Mouse (Mus musculus): ENCODE data around the gene Ssbp3. TPM values are rescaled to one million over a fixed set of nuclear protein-coding genes. Genes with fewer than 3 reads are reported as not detected.

Ssbp3 gene
- polyA plus RNA-seq, 1 experiment = not detected

DNA sequence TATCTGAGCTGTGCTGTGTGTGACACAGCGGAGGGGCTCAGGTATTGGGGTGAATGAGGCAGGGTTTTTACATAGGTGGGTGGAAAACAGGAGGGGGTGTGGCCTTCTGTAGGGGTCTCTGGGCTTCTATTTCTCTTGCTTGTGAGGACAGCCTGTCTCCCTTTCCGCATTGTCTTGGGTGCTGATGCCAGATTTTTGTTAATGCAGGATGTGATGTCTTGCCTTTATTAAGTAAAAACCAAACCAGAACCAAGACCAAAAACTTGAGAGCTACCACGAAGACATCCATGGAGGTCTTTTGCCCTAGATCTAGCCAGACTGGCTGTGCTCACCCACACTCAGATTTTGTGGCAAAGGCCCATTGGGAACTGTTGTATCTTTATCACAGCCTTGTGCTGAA is 25.5 kb downstream of the Ssbp3 start:
- Histone ChIP-seq H3K4me1 (ENCODE audit: control insufficient read depth, insufficient read depth, low read length) (peaks cover 29% of the 10 kb centered on the region), H3K4me3 (ENCODE audit: insufficient read depth, low read depth, low read length) (no peak overlapping the region), H3K27ac (ENCODE audit: insufficient read depth, low read depth, low read length) (no peak overlapping the region)
- TF ChIP-seq CTCF (IDR thresholded peaks at IDR 0.05; ENCODE audit: insufficient read depth, low read depth, low read length) = no peak
- TF ChIP-seq POLR2A (IDR thresholded peaks at IDR 0.05; ENCODE audit: insufficient read depth, low read depth, low read length) = no peak
- WGBS = 87% methylated on average over 3 of the region's 3 CpGs

DNA sequence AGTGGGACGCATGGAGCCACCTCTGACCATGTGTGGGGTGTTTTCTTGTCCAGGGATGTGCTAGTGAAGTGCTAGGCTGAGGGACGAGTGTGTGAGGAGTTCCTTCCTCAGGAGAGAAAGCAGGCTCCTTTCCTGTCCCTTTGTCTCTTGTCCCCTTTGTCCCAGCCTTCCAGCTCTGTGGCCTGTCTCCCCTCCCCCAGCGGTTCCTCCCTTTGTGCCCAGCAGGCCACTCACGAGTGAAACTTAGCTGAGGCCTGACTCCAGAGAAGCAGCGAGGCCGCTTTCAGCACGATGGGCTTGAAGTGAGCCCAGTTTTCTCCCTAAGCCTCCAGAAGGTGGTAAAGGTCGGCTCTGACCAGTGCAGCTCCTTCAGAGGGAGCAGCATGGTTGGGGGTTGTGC is 26.2 kb downstream of the Ssbp3 start:
- Histone ChIP-seq H3K4me1 (ENCODE audit: control insufficient read depth, insufficient read depth, low read length) (peaks cover 35% of the 10 kb centered on the region), H3K27ac (ENCODE audit: insufficient read depth, low read depth, low read length) (no peak overlapping the region), H3K4me3 (ENCODE audit: insufficient read depth, low read depth, low read length) (no peak overlapping the region)
- 71% methylated on average over 8 of the region's 8 CpGs for WGBS
- no peak for TF ChIP-seq CTCF (IDR thresholded peaks at IDR 0.05; ENCODE audit: insufficient read depth, low read depth, low read length)
- TF ChIP-seq POLR2A (IDR thresholded peaks at IDR 0.05; ENCODE audit: insufficient read depth, low read depth, low read length) = no peak

DNA sequence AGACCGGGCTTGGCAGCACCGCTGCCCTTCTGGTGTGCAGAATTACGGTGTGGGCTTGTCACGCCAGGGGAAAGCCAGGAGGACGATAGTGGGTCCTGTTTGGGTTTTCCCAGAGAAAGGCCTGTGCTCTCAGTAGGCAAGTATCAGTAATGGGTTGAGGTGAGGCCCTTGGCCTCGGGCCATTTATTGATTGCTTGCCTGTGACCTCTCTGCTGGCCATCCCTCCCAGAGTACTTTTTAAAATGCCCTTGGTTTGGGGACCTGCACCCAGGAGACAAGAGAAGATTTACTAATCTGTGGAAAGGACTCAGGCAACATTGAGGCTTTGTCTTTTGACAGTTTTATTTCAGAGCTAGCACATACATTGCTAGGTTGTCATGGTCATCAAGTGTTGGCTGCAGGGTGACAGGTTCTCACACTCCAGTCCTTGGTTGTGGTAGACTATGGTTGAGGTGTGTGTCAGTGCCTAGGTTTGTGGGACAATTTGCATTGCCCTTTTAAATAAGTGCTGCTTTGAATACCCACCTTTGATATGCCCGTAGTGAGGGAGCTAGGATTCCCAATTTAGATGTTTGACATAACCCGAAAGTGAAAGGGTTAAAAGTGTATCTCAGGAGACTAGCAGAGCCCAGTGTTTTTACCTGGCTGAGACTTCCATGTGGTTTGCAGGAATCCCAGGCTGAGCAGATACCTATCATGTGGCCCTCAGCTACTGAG is 28.2 kb downstream of the Ssbp3 start:
- Histone ChIP-seq H3K4me3 (ENCODE audit: insufficient read depth, low read depth, low read length) (no peak overlapping the region), H3K4me1 (ENCODE audit: control insufficient read depth, insufficient read depth, low read length) (peaks cover 39% of the 10 kb centered on the region), H3K27ac (ENCODE audit: insufficient read depth, low read depth, low read length) (no peak overlapping the region)
- TF ChIP-seq POLR2A (IDR thresholded peaks at IDR 0.05; ENCODE audit: insufficient read depth, low read depth, low read length) (no peak), CTCF (IDR thresholded peaks at IDR 0.05; ENCODE audit: insufficient read depth, low read depth, low read length) (no peak)
- WGBS = 81% methylated on average over 8 of the region's 8 CpGs

DNA sequence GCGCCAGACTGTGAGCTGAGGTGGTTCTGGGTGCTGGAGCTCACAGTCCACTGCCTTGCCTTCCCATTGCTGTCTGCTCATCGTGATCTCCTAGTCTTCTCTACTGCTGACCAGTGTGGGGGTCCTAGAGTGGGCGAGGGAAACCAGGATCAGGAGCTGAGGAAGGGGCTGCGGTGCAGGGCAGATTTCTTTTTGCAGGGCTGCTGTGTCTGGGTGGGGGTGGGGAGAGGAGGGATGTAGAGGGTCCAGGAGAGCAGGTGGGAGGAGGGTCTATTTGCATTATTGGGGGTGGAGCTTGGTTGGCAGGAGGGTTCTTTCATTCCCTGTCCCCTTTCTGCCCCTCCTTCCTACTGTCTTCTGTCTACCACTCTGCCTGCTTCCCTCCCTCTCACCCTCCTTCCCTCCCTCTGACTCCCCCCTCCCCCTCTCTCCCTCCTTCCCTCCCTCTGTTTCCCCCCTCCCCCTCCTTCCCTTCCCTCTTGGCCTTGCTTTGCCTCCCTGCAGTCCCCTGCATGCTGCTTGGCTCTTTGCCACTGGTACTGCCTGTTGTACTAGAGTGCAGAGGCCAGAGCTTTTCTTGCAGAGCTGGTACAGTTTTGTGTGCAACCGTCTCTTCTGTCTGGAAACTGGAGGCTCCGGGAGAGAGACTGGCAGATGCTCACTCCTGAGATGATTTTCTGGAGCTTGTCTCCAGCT is 28.9 kb downstream of the Ssbp3 start:
- H3K4me3 ChIP-seq (ENCODE audit: insufficient read depth, low read depth, low read length) = no peak overlapping the region
- 54% methylated on average over 6 of the region's 6 CpGs for WGBS
- H3K4me1 ChIP-seq (ENCODE audit: control insufficient read depth, insufficient read depth, low read length) = peaks cover 39% of the 10 kb centered on the region
- no peak overlapping the region for H3K27ac ChIP-seq (ENCODE audit: insufficient read depth, low read depth, low read length)
- TF ChIP-seq POLR2A (IDR thresholded peaks at IDR 0.05; ENCODE audit: insufficient read depth, low read depth, low read length) = no peak
- TF ChIP-seq CTCF (IDR thresholded peaks at IDR 0.05; ENCODE audit: insufficient read depth, low read depth, low read length) = no peak

DNA sequence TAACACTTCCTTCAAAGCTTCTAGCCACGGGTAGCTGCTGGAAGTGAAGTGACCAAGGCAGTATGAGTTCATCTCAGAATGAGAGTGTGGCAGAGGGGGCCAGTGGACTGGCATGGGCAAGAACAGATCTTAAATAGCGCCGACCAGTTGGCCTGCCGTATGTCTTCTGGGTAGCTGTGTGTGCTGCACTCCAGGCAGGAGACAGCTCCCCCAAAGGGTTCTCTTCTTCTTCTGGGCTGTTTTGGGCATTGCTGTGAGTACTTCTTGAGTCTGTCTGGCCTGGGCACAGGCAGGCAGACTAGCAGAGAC is 29.4 kb downstream of the Ssbp3 start:
- Histone ChIP-seq H3K27ac (ENCODE audit: insufficient read depth, low read depth, low read length) (no peak overlapping the region), H3K4me1 (ENCODE audit: control insufficient read depth, insufficient read depth, low read length) (peaks cover 35% of the 10 kb centered on the region), H3K4me3 (ENCODE audit: insufficient read depth, low read depth, low read length) (no peak overlapping the region)
- 50% methylated on average over 4 of the region's 4 CpGs for WGBS
- TF ChIP-seq POLR2A (IDR thresholded peaks at IDR 0.05; ENCODE audit: insufficient read depth, low read depth, low read length) (no peak), CTCF (IDR thresholded peaks at IDR 0.05; ENCODE audit: insufficient read depth, low read depth, low read length) (no peak)

DNA sequence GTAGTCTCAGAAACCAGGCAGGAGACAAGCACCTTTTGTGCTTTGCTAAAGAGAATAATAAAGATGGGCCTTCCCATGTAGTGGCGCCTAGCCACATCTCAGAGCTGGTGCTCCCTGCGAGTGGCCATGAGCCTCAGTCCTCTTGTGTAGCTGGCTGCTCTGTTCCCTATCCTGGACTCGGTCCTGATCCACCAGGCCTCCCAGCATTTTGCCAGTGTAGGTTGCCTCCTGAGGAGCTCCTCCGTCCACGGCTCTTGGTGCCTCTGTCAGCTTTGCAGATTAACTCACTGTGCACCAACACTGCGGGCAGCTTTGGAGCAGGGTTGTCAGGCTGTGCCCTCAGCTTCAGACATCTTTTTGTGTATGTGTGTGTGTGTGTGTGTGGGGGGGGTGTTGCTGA is 30.4 kb downstream of the Ssbp3 start:
- TF ChIP-seq POLR2A (IDR thresholded peaks at IDR 0.05; ENCODE audit: insufficient read depth, low read depth, low read length) = no peak
- no peak for TF ChIP-seq CTCF (IDR thresholded peaks at IDR 0.05; ENCODE audit: insufficient read depth, low read depth, low read length)
- H3K4me3 ChIP-seq (ENCODE audit: insufficient read depth, low read depth, low read length) = no peak overlapping the region
- WGBS = 85% methylated on average over 6 of the region's 6 CpGs
- H3K27ac ChIP-seq (ENCODE audit: insufficient read depth, low read depth, low read length) = no peak overlapping the region
- peaks cover 35% of the 10 kb centered on the region for H3K4me1 ChIP-seq (ENCODE audit: control insufficient read depth, insufficient read depth, low read length)

DNA sequence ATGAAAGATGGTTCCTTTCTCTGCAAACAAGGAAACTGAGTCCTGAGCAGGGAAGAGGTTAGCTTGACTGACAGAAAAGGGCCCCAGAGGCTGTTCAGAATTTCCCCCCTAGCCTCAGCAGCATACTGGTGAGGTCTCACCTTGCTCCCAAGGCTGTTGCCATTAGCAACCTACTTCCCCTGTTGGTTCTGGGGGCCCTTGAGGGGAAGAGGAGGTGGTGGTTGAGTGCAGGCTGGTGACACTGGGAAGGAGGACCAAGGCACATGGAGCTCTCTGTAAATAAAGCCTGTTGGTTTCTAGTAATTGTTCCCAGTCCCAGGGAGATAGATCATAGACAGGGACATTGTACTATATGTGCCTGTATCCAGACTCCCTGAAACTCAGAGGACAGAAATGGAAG is 31.0 kb downstream of the Ssbp3 start:
- TF ChIP-seq CTCF (IDR thresholded peaks at IDR 0.05; ENCODE audit: insufficient read depth, low read depth, low read length) (no peak), POLR2A (IDR thresholded peaks at IDR 0.05; ENCODE audit: insufficient read depth, low read depth, low read length) (no peak)
- H3K4me3 ChIP-seq (ENCODE audit: insufficient read depth, low read depth, low read length) = no peak overlapping the region
- H3K27ac ChIP-seq (ENCODE audit: insufficient read depth, low read depth, low read length) = no peak overlapping the region
- H3K4me1 ChIP-seq (ENCODE audit: control insufficient read depth, insufficient read depth, low read length) = peaks cover 35% of the 10 kb centered on the region

DNA sequence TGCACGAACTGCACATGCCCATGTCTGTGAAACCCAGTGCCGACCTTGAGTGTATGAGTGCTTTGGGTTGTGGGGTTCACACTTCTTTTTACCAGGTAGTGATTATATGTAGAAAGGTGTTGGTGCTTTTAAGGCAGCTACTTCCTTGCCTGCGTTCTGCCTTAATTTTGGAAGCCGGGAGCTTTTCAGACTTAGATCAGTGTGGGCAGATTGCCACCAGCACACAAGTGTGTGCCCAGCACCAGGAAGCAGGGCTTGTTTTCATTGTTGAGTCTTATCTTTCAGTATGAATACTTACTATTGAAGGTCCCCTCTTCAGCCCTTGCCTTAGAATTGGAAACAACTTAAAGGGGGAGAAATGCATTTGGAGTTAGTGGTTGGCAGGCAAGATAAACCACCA is 32.0 kb downstream of the Ssbp3 start:
- 77% methylated on average over 4 of the region's 4 CpGs for WGBS
- no peak for TF ChIP-seq POLR2A (IDR thresholded peaks at IDR 0.05; ENCODE audit: insufficient read depth, low read depth, low read length)
- no peak for TF ChIP-seq CTCF (IDR thresholded peaks at IDR 0.05; ENCODE audit: insufficient read depth, low read depth, low read length)
- Histone ChIP-seq H3K27ac (ENCODE audit: insufficient read depth, low read depth, low read length) (no peak overlapping the region), H3K4me3 (ENCODE audit: insufficient read depth, low read depth, low read length) (no peak overlapping the region), H3K4me1 (ENCODE audit: control insufficient read depth, insufficient read depth, low read length) (peaks cover 30% of the 10 kb centered on the region)

DNA sequence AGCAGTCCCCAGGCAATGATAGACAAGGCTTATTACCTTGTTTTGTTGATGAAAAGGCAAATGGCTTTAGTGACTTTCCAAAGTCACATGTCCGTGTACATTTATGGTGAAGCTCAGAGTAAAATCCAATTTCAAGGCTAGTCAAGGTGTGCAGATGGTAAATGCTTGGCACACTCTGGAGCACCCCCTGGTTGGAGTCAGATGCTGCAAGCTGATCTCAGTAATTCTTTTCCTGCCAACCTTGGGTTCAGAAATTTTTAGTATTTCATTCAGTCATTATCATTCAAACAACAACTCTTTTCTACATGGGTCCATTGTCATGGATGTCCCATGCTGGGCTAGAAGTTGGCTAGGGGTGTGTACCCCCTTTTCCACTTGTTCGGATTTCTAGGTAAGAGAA is 33.1 kb downstream of the Ssbp3 start:
- Histone ChIP-seq H3K27ac (ENCODE audit: insufficient read depth, low read depth, low read length) (no peak overlapping the region), H3K4me1 (ENCODE audit: control insufficient read depth, insufficient read depth, low read length) (peaks cover 25% of the 10 kb centered on the region), H3K4me3 (ENCODE audit: insufficient read depth, low read depth, low read length) (no peak overlapping the region)
- TF ChIP-seq CTCF (IDR thresholded peaks at IDR 0.05; ENCODE audit: insufficient read depth, low read depth, low read length) (no peak), POLR2A (IDR thresholded peaks at IDR 0.05; ENCODE audit: insufficient read depth, low read depth, low read length) (no peak)
- WGBS = 95% methylated on average over 2 of the region's 2 CpGs
